Mouse (Mus musculus): Measurements from ENCODE around the gene Rab5if.

DNA sequence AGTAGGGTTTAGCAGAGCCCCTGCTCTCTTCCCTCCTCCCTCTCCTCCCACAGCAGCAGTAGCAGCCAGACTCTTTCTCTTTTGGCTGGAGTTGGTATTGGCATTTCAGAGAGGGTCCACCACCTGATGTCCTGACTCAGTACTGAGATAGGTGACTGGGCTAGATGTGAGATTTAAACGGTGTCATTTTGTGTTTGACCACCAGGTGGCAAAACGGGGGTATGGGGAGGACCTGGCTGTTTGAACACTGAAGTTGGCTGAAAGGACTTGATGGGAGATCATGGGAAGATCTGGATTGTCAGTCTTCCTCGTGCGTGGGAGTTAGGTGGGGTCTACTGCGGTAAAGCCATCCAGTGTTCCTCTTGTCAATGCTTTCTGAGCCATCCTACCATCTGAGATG is 10.7 kb downstream of the Rab5if start:
- TF ChIP-seq CTCF (IDR thresholded peaks at IDR 0.05; ENCODE audit: low read depth) (peak; percentile 93), EP300 (IDR thresholded peaks at IDR 0.05; ENCODE audit: low read depth) (no peak)
